Mouse (Mus musculus) myocyte (in vitro differentiated cells): ENCODE measurements around the gene Spata1.

Experiments used
- CEBPB ChIP-seq: IDR thresholded peaks from 2 replicates; pipeline ENCODE4 v1.6.1; 2011; ENCODE audit warnings: mild to moderate bottlenecking, moderate library complexity; ENCODE audit not compliant: poor library complexity, insufficient read depth, severe bottlenecking
- E2F4 ChIP-seq: IDR thresholded peaks from one replicate; pipeline ENCODE4 v1.6.1; 2011; ENCODE audit warnings: mild to moderate bottlenecking, control low read depth, moderate library complexity; ENCODE audit not compliant: insufficient read depth
- MAX ChIP-seq: IDR thresholded peaks from one replicate; pipeline ENCODE4 v1.6.1; 2011; ENCODE audit warnings: low read depth, mild to moderate bottlenecking, control low read depth
- MYOD1 ChIP-seq, 3 experiments: IDR thresholded peaks; one replicate each; pipeline ENCODE4 v1.6.1; 2011; ENCODE audit warnings: control low read depth in 2 of 3, low read depth in 2 of 3, mild to moderate bottlenecking in 2 of 3, moderate library complexity in 1 of 3; ENCODE audit not compliant: insufficient read length in 2 of 3, control insufficient read depth in 1 of 3
- MYOG ChIP-seq, 3 experiments: IDR thresholded peaks; one replicate each; pipeline ENCODE4 v1.6.1; 2011; ENCODE audit warnings: control low read depth in 2 of 3, low read depth in 2 of 3, mild to moderate bottlenecking in 2 of 3; ENCODE audit not compliant: insufficient read length in 2 of 3, control insufficient read depth in 1 of 3, insufficient read depth in 1 of 3
- POLR2A ChIP-seq: IDR thresholded peaks from one replicate; pipeline ENCODE4 v1.6.1; 2011; ENCODE audit warnings: low read depth, mild to moderate bottlenecking, control low read depth, moderate library complexity; ENCODE audit not compliant: insufficient read length
- POLR2AphosphoS2 ChIP-seq: IDR thresholded peaks from one replicate; pipeline ENCODE4 v1.6.1; 2011; ENCODE audit warnings: low read depth, control low read depth; ENCODE audit not compliant: insufficient read length
- REST ChIP-seq: IDR thresholded peaks from one replicate; pipeline ENCODE4 v1.6.1; 2011; ENCODE audit warnings: mild to moderate bottlenecking, control low read depth, moderate library complexity; ENCODE audit not compliant: insufficient read depth, insufficient read length
- SRF ChIP-seq: IDR thresholded peaks from one replicate; pipeline ENCODE4 v1.6.1; 2011; ENCODE audit warnings: low read depth; ENCODE audit not compliant: control insufficient read depth, insufficient read length
- TCF12 ChIP-seq: IDR thresholded peaks from one replicate; pipeline ENCODE4 v1.6.1; 2011; ENCODE audit warnings: mild to moderate bottlenecking, control low read depth; ENCODE audit not compliant: poor library complexity, insufficient read depth, severe bottlenecking
- TCF3 ChIP-seq: IDR thresholded peaks from one replicate; pipeline ENCODE4 v1.6.1; 2011; ENCODE audit warnings: low read depth, control low read depth; ENCODE audit not compliant: insufficient read length
- USF1 ChIP-seq: IDR thresholded peaks from one replicate; pipeline ENCODE4 v1.6.1; 2011; ENCODE audit warnings: low read depth, mild to moderate bottlenecking, control low read depth, moderate library complexity

- TF ChIP-seq POLR2A (no peak), CEBPB (no peak), E2F4 (no peak), POLR2AphosphoS2 (no peak), USF1 (no peak), MYOG (IDR thresholded peaks at IDR 0.05; ENCODE audit: control insufficient read depth in 1 of 3, insufficient read depth in 1 of 3, insufficient read length in 2 of 3, low read depth in 2 of 3) (no peak), SRF (no peak), MAX (no peak), TCF3 (no peak), TCF12 (no peak), REST (no peak), MYOD1 (IDR thresholded peaks at IDR 0.05; ENCODE audit: control insufficient read depth in 1 of 3, insufficient read length in 2 of 3, low read depth in 2 of 3) (no peak)
Measured at GRCm38 (mm10) chr3:146426489-146426888, 73.1 kb downstream of the Spata1 start.
